Mouse (Mus musculus): ENCODE data around the gene Katnb1. TPM values are rescaled to one million over a fixed set of nuclear protein-coding genes. Genes with fewer than 3 reads are reported as not detected.
A peak's percentile ranks its signal among the peaks of the same experiment; 100 is the strongest.

The Katnb1 gene
- total RNA-seq (2012; rRNA removed) (17.3 and 19.8 TPM in 2 replicates), total RNA-seq (2014; rRNA removed) (8.9 and 9.8 TPM in 2 replicates), polyA plus RNA-seq (2012; ENCODE audit: insufficient read length, low read depth) (13.1 and 14.1 TPM in 2 replicates)

- peak within 1 kb of the TSS; percentile 67 for H3K9ac ChIP-seq (ENCODE audit: insufficient read depth, low read depth)
- dilution Hi-C loops (cut with MboI; ENCODE audit: extremely low pct_ligation_motif_present, extremely low pct_unique_long_range_greater_than_20kb, low sequenced_read_pairs) (no loop called here), in situ Hi-C loops (cut with MboI; ENCODE audit: low pct_ligation_motif_present, low pct_unique_long_range_greater_than_20kb, low sequenced_read_pairs) (loop anchor here (25.0 kb wide), 1 partner anchor 132 kb away; the partner anchor contains the start of gene Kifc3)
- H3K4me3 ChIP-seq (replicated peaks in 1 of 3; ENCODE audit: low read depth in 2 of 3, low read length in 2 of 3, poor library complexity in 1 of 3) = peak within 1 kb of the TSS; percentile 90 to 92 (median 91)
- DNase-seq (ENCODE audit: extremely low read depth) = peak; percentile 100
- peaks cover 30% of the 10 kb centered on the region for H3K27me3 ChIP-seq (replicated peaks)
- H3K36me3 ChIP-seq (replicated peaks in 1 of 2; ENCODE audit: control insufficient read depth in 1 of 2, insufficient read depth in 1 of 2, low read length in 1 of 2) = peaks cover 3 to 31% of the 10 kb centered on the region in 2 experiments
- no peaks in the 10 kb centered on the region for H3K79me2 ChIP-seq (replicated peaks; ENCODE audit: control insufficient read depth, extremely low read depth, insufficient read depth, poor library complexity, severe bottlenecking)
- peak within 1 kb of the TSS; percentile 98 for H3K4me2 ChIP-seq (ENCODE audit: insufficient read depth, low read depth, poor library complexity, severe bottlenecking)
- H3K9me3 ChIP-seq (replicated peaks; ENCODE audit: low read length) = no peaks in the 10 kb centered on the region
- H3K4me1 ChIP-seq (ENCODE audit: control insufficient read depth in 1 of 2, insufficient read depth in 2 of 2) = peaks cover 3 to 18% of the 10 kb centered on the region in 2 experiments
- peak within 1 kb of the TSS; percentile 53 for H3K27ac ChIP-seq (ENCODE audit: insufficient read depth, low read depth)
- TF ChIP-seq ELF1 (IDR thresholded peaks at IDR 0.05; ENCODE audit: low read depth, low read length) = peak; percentile 97
- no peak for TF ChIP-seq MAX (IDR thresholded peaks at IDR 0.05; ENCODE audit: low read length)
- no peak for TF ChIP-seq MAFK (IDR thresholded peaks at IDR 0.05; ENCODE audit: insufficient replicate concordance, low read length)
- no peak for TF ChIP-seq BHLHE40 (IDR thresholded peaks at IDR 0.05; ENCODE audit: low read depth, low read length)
- 0 out of 2 replicates have a peak, but pooled peaks have one; percentile 6 for TF ChIP-seq IRF4 (IDR thresholded peaks at IDR 0.05; ENCODE audit: low read depth, low read length)
- no peak for TF ChIP-seq ZKSCAN1 (IDR thresholded peaks at IDR 0.05; ENCODE audit: borderline replicate concordance, low read depth, low read length)
- TF ChIP-seq GABPA (IDR thresholded peaks at IDR 0.05; ENCODE audit: insufficient replicate concordance, low read depth, low read length) = peak; percentile 79; the same call in 1 of the 2 replicates
- TF ChIP-seq NELFE (IDR thresholded peaks at IDR 0.05; ENCODE audit: low read depth, low read length) = peak; percentile 79
- TF ChIP-seq E2F4 (IDR thresholded peaks at IDR 0.05; ENCODE audit: insufficient replicate concordance, low read depth, low read length) = peak; percentile 90; the same call in 1 of the 2 replicates
- peak; percentile 21; the same call in 1 of the 2 replicates for TF ChIP-seq MXI1 (IDR thresholded peaks at IDR 0.05; ENCODE audit: low read depth, low read length)
- no peak for TF ChIP-seq CHD1 (IDR thresholded peaks at IDR 0.05; ENCODE audit: low read depth, low read length)
- TF ChIP-seq JUN (IDR thresholded peaks at IDR 0.05; ENCODE audit: insufficient read depth, low read depth, low read length) = no peak
- no peak for TF ChIP-seq USF1 (IDR thresholded peaks at IDR 0.05; ENCODE audit: low read depth, low read length)
- TF ChIP-seq MAZ (IDR thresholded peaks at IDR 0.05; ENCODE audit: low read depth, low read length) = no peak
- TF ChIP-seq SMC3 (IDR thresholded peaks at IDR 0.05; ENCODE audit: low read depth, low read length) = no peak
- TF ChIP-seq ZNF384 (IDR thresholded peaks at IDR 0.05; ENCODE audit: low read depth, low read length) = no peak; the same call in 1 of the 2 replicates
- TF ChIP-seq ZMIZ1 (IDR thresholded peaks at IDR 0.05; ENCODE audit: low read depth, low read length) = no peak; the same call in 1 of the 2 replicates
- TF ChIP-seq NRF1 (IDR thresholded peaks at IDR 0.05; ENCODE audit: low read depth, low read length) = peak; percentile 79
- TF ChIP-seq CTCF (conservative IDR thresholded peaks at IDR 0.05 in 1 of 2, IDR thresholded peaks at IDR 0.05 in 1 of 2; ENCODE audit: low read depth in 2 of 2, low read length in 2 of 2) = peak in 1 of 2 experiments; percentile 24; a peak in 1 of 4 replicates
- no peak for TF ChIP-seq RCOR1 (conservative IDR thresholded peaks at IDR 0.05; ENCODE audit: low read depth, low read length)
- peak; percentile 84 for TF ChIP-seq POLR2A (IDR thresholded peaks at IDR 0.05; ENCODE audit: low read depth, low read length)
- TF ChIP-seq HCFC1 (IDR thresholded peaks at IDR 0.05; ENCODE audit: low read depth, low read length) = peak; percentile 94
- TF ChIP-seq USF2 (conservative IDR thresholded peaks at IDR 0.05; ENCODE audit: low read depth, low read length) = no peak
- TF ChIP-seq CHD2 (IDR thresholded peaks at IDR 0.05; ENCODE audit: low read length) = peak; percentile 99
- no peak for TF ChIP-seq MYC (IDR thresholded peaks at IDR 0.05; ENCODE audit: low read depth, low read length)
- no peak for TF ChIP-seq ETS1 (conservative IDR thresholded peaks at IDR 0.05; ENCODE audit: low read depth, low read length)
- TF ChIP-seq POLR2AphosphoS2 (IDR thresholded peaks at IDR 0.05; ENCODE audit: low read depth, low read length) = peak; percentile 88; the same call in 1 of the 2 replicates
- no peak for TF ChIP-seq PAX5 (IDR thresholded peaks at IDR 0.05; ENCODE audit: low read length)
- no peak for TF ChIP-seq UBTF (IDR thresholded peaks at IDR 0.05; ENCODE audit: low read depth, low read length)
- peak; percentile 58; the same call in 1 of the 2 replicates for TF ChIP-seq SIN3A (IDR thresholded peaks at IDR 0.05; ENCODE audit: low read length)
- peak; percentile 38; the same call in 1 of the 2 replicates for TF ChIP-seq MEF2A (IDR thresholded peaks at IDR 0.05; ENCODE audit: borderline replicate concordance, low read depth, low read length)
- TF ChIP-seq TCF12 (IDR thresholded peaks at IDR 0.05; ENCODE audit: low read depth, low read length) = peak; percentile 75
- TF ChIP-seq KAT2A (IDR thresholded peaks at IDR 0.05; ENCODE audit: insufficient replicate concordance, low read length) = peak; percentile 98
- no peak for TF ChIP-seq RAD21 (IDR thresholded peaks at IDR 0.05; ENCODE audit: low read depth, low read length)
- TF ChIP-seq JUND (conservative IDR thresholded peaks at IDR 0.05; ENCODE audit: low read depth, low read length) = no peak
- no peak for TF ChIP-seq ZC3H11A (IDR thresholded peaks at IDR 0.05; ENCODE audit: low read depth, low read length)
- no peak for TF ChIP-seq EP300 (IDR thresholded peaks at IDR 0.05; ENCODE audit: low read length)
Observed at GRCm38 (mm10) chr8:95080381-95081341, at the start of gene Katnb1. Gene Katnb1, plus strand, starts transcription at chr8:95081186.
